In the genomic region with DNA sequence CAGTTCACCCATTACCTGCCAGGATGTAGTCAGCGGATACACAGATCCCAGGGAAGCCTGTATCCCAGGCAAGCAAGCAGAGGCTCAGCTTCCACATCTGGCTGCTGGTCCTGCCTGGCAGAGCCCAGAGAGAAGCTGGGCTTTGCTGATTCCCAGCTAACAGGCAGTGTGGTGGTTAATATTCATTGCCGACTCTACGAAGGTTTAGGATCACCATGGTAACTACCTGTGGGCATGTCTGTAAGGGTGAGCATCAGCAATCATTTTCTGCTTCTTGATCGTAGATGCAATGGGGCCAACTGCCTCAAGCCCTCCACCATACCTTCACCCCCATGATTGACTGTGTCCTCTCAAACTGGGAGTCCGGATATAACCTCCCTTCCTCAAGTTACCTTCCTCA, we compare ENCODE assay signal across 10 mouse cellular contexts.
"Had no signal": no experiment of that assay in that cellular context is flagged by ENCODE, and none has a peak within 500 bp of the region (broad histone marks: within the 10 kb centered on the region; RNA-seq: fewer than 3 reads in every experiment).

No protein-coding gene starts in this region.

- H3K9me3 ChIP-seq: intestine, embryonic 15.5 days; limb, embryonic 12.5 days; neural tube, embryonic 12.5 days had no signal

- H3K36me3 ChIP-seq: intestine, embryonic 15.5 days; limb, embryonic 12.5 days; neural tube, embryonic 12.5 days had no signal

- H3K4me2 ChIP-seq: intestine, embryonic 15.5 days; limb, embryonic 12.5 days; neural tube, embryonic 12.5 days had no signal

- H3K27ac ChIP-seq: intestine, embryonic 15.5 days; limb, embryonic 12.5 days; liver, embryonic 14.5 days; neural tube, embryonic 12.5 days; stomach, postnatal 0 days had no signal

- H3K9ac ChIP-seq: intestine, embryonic 15.5 days; limb, embryonic 12.5 days; liver, embryonic 14.5 days; neural tube, embryonic 12.5 days had no signal

- H3K27me3 ChIP-seq: intestine, embryonic 15.5 days; neural tube, embryonic 12.5 days had no signal

- H3K4me3 ChIP-seq: intestine, embryonic 15.5 days; limb, embryonic 12.5 days; neural tube, embryonic 12.5 days had no signal

- ATAC-seq: intestine, embryonic 15.5 days had no signal

- DNase-seq: kidney, adult 8-10 months; kidney, postnatal 25 days; layer of hippocampus, adult 9-11 months; layer of hippocampus, postnatal 36 days; lung, adult 18-20 months had no signal
